Mouse (Mus musculus) cerebellum, adult 9-11 months (tissue): ENCODE results near the gene Gli2.

Experiments used
- DNase-seq: peaks from one replicate; pipeline ENCODE4 v3.0.0; 2022

The Gli2 gene

GRCm38 (mm10) chr1:119051192-119051937 is 2.1 kb downstream of the Gli2 start:
- DNase-seq, result no peak

GRCm38 (mm10) chr1:119049812-119050615 is 3.4 kb downstream of the Gli2 start:
- DNase-seq, result no peak

GRCm38 (mm10) chr1:119048988-119049387 is 4.4 kb downstream of the Gli2 start:
- DNase-seq, result no peak

- no peak for DNase-seq
Observed at GRCm38 (mm10) chr1:119048547-119048946, 4.9 kb downstream of the Gli2 start.

- DNase-seq, result no peak
Observed at GRCm38 (mm10) chr1:119047462-119048371, 5.7 kb downstream of the Gli2 start.

GRCm38 (mm10) chr1:119038436-119038835 is 15.0 kb downstream of the Gli2 start:
- DNase-seq, result no peak

- no peak for DNase-seq
Observed at GRCm38 (mm10) chr1:119035931-119036330, 17.5 kb downstream of the Gli2 start.

- DNase-seq, result no peak
Observed at GRCm38 (mm10) chr1:119035301-119035700, 18.1 kb downstream of the Gli2 start.

GRCm38 (mm10) chr1:119034163-119034705 is 19.2 kb downstream of the Gli2 start:
- no peak for DNase-seq

- peak; percentile 40 for DNase-seq
Observed at GRCm38 (mm10) chr1:119033450-119034162, 19.8 kb downstream of the Gli2 start.

GRCm38 (mm10) chr1:119031185-119031584 is 22.2 kb downstream of the Gli2 start:
- no peak for DNase-seq

GRCm38 (mm10) chr1:119025647-119026358 is 27.6 kb downstream of the Gli2 start:
- DNase-seq, result no peak

GRCm38 (mm10) chr1:119022311-119022710 is 31.1 kb downstream of the Gli2 start:
- DNase-seq, result no peak

- no peak for DNase-seq
Observed at GRCm38 (mm10) chr1:119020092-119020491, 33.3 kb downstream of the Gli2 start.

GRCm38 (mm10) chr1:119019056-119019455 is 34.4 kb downstream of the Gli2 start:
- DNase-seq, result no peak

GRCm38 (mm10) chr1:119016866-119017265 is 36.6 kb downstream of the Gli2 start:
- DNase-seq, result no peak

- peak; percentile 51 for DNase-seq
Observed at GRCm38 (mm10) chr1:119015108-119015507, 38.3 kb downstream of the Gli2 start.

- no peak for DNase-seq
Observed at GRCm38 (mm10) chr1:119008949-119009348, 44.5 kb downstream of the Gli2 start.

GRCm38 (mm10) chr1:119003852-119004398 is 49.5 kb downstream of the Gli2 start:
- DNase-seq, result no peak

- DNase-seq, result peak; percentile 91
Observed at GRCm38 (mm10) chr1:119001454-119002034, 51.9 kb downstream of the Gli2 start.
